Mouse (Mus musculus) midbrain, embryonic 14.5 days (tissue): ENCODE results near the gene Mnx1. TPM values are rescaled to one million over a fixed set of nuclear protein-coding genes. Genes with fewer than 3 reads are reported as not detected.

Experiments
- ATAC-seq: fragments of 200-750 bp; cut with Nextera tagmentation; 2 replicates; pipeline ENCODE4 v1.8.0; 2017; ENCODE audit warnings: moderate number of reproducible peaks, moderate library complexity; ENCODE audit not compliant: low FRiP score, low TSS enrichment
- DNase-seq: peaks from one replicate; pipeline ENCODE4 v3.0.0-alpha.2; 2015
- H3K27ac ChIP-seq: fragments of 300-500 bp; sonication (generic); replicated peaks from 2 replicates; pipeline ENCODE4 v1.5.1; 2014; ENCODE audit warnings: mild to moderate bottlenecking, low read depth, low read length, moderate library complexity
- H3K27me3 ChIP-seq: fragments of 300-500 bp; sonication (generic); 2 replicates; pipeline ENCODE4 v1.6.1; 2014; ENCODE audit warnings: low read length, control low read depth, mixed read lengths; ENCODE audit not compliant: control insufficient read depth, insufficient read depth
- H3K36me3 ChIP-seq: fragments of 300-500 bp; sonication (generic); 2 replicates; pipeline ENCODE4 v1.6.1; 2014; ENCODE audit warnings: low read length, control low read depth; ENCODE audit not compliant: control insufficient read depth, insufficient read depth
- H3K4me1 ChIP-seq: fragments of 300-500 bp; sonication (generic); 2 replicates; pipeline ENCODE4 v1.6.1; 2014; ENCODE audit warnings: mild to moderate bottlenecking, antibody characterized with exemption, low read length, control low read depth; ENCODE audit not compliant: control insufficient read depth, insufficient read depth
- H3K4me2 ChIP-seq: fragments of 300-500 bp; sonication (generic); 2 replicates; pipeline ENCODE4 v1.6.1; 2014; ENCODE audit warnings: mild to moderate bottlenecking, low read length, moderate library complexity
- H3K4me3 ChIP-seq: fragments of 300-500 bp; sonication (generic); replicated peaks from 2 replicates; pipeline ENCODE4 v1.5.1; 2014; ENCODE audit warnings: low read depth, low read length
- H3K9ac ChIP-seq: fragments of 300-500 bp; sonication (generic); replicated peaks from 2 replicates; pipeline ENCODE4 v1.6.1; 2014; ENCODE audit warnings: mild to moderate bottlenecking, low read length, moderate library complexity
- H3K9me3 ChIP-seq: fragments of 300-500 bp; sonication (generic); 2 replicates; pipeline ENCODE4 v1.6.1; 2016; ENCODE audit warnings: low read length, control low read depth, mixed read lengths; ENCODE audit not compliant: control insufficient read depth
- WGBS: fragments of 180-500 bp; shearing (Covaris S2); extraction: QIAGEN DNeasy Blood & Tissue Kit; methylation state at CpG from one replicate; pipeline ENCODE4 v1.1.7; 2014; 5-methylcytosine and 5-hydroxymethylcytosine counted together
- polyA plus RNA-seq: library from polyadenylated mRNA; unstranded; fragments of >200 nt; fragmentation: Nextera tagmentation; extraction: Ambion mirVana; gene quantifications from 2 replicates; pipeline ENCODE4 v1.2.1, GENCODE M21; 2014

Gene Mnx1
- polyA plus RNA-seq, 1 experiment from 2014 or later, result not detected

DNA sequence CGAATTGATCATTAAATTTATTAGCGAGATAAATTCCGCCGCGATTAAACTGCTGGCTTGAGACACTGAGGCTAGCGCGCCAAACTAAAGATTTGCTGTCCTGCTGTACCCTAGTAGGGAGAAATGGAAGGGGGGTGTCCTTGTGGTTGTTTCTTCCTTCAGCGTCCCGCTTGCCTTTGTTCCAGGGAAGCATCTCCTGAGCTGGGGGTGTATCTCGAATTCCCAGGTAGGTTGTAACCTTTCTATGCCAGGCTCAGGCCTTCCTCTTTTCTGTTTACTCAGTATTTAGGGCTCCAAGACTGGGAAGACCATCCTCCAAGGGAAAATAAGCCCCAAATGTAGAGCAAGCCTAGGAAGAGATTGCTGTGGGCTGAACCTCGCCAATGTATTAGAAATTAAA lies 6.9 kb downstream of the Mnx1 start:
- Histone ChIP-seq H3K4me1 (peaks cover 7% of the 10 kb centered on the region; the same call in 1 of the 2 replicates), H3K4me2 (no peak overlapping the region), H3K27ac (no peak overlapping the region), H3K9ac (no peak overlapping the region), H3K36me3 (no peaks in the 10 kb centered on the region), H3K9me3 (no peaks in the 10 kb centered on the region), H3K4me3 (no peak overlapping the region), H3K27me3 (peaks cover 89% of the 10 kb centered on the region)
- ATAC-seq, result no peak
- no peak for DNase-seq
- WGBS, result under 1% methylated on average over 11 of the region's 11 CpGs

DNA sequence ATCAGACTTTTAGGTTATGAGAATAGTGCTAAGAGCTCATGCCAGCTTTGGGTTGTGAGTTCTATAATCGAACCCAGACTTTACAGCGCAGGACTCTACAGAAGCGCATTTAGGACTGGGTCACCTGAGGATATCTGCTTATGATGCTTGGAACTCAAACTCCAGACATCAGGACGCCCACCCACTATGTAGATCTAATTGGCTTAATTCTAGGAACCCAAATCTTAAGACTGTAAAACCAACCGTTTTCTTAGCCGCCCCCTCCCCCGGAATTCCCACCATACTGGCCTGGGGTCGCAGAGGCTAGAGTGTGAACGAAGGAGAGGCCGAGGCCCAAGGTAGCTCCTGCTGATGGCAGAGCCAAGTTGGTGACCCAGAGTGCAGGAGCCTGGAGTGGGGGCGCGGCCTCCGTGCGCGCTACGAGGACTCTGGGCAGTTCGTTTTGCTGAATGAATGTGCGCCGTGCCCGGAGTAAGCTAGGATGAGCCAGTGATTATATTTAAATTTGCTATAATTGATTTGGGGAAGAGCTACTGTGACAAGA lies 7.3 kb downstream of the Mnx1 start:
- 3% methylated on average over 20 of the region's 20 CpGs for WGBS
- H3K4me2 ChIP-seq, result no peak overlapping the region
- DNase-seq, result no peak
- peaks cover 88% of the 10 kb centered on the region for H3K27me3 ChIP-seq
- no peak overlapping the region for H3K27ac ChIP-seq
- ATAC-seq, result no peak
- no peaks in the 10 kb centered on the region for H3K36me3 ChIP-seq
- H3K9ac ChIP-seq, result no peak overlapping the region
- no peak overlapping the region for H3K4me3 ChIP-seq
- H3K9me3 ChIP-seq, result no peaks in the 10 kb centered on the region
- peaks cover 7% of the 10 kb centered on the region; the same call in 1 of the 2 replicates for H3K4me1 ChIP-seq

DNA sequence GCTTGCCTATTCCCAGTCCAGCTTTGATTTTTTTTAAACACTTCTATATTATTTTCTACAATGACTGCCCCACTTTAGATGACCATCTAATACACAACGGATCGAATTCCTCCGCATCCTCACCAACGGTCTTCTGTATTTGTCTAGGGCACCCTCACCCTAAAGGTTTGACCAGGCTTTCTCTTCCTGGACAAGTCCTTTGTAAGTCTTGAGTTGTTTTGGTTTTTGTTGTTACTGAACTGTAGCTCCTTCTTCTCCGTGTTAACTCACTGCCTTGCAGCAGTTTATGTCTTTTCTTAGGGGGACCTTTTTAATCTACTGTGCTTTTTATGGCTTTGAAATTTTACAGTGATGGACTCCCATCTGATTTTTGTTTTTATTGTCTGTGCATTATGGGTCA lies 8.0 kb downstream of the Mnx1 start:
- no peak for ATAC-seq
- peaks cover 85% of the 10 kb centered on the region for H3K27me3 ChIP-seq
- H3K4me1 ChIP-seq, result peaks cover 7% of the 10 kb centered on the region; the same call in 1 of the 2 replicates
- no peak for DNase-seq
- no peak overlapping the region for H3K27ac ChIP-seq
- H3K4me3 ChIP-seq, result no peak overlapping the region
- WGBS, result 7% methylated on average over 5 of the region's 5 CpGs
- H3K9me3 ChIP-seq, result no peaks in the 10 kb centered on the region
- H3K9ac ChIP-seq, result no peak overlapping the region
- no peaks in the 10 kb centered on the region for H3K36me3 ChIP-seq
- no peak overlapping the region for H3K4me2 ChIP-seq

DNA sequence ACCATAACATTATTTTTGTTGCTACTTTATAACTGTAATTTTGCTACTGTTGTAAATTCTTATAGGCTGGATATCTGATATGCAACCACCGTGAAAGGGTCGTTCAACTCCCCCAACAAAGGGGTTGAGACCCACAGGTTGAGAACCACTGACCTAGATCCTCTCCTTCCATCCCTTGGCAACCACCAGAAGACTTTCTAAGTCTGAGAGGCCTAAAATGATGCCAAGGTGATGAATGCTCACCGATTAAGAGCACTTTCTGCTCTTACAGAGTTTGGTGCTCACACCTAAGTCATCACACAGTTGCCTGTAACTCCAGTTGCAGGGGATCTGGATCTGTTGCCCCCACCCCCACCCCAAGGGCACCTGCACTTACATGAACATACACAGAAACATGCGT lies 8.8 kb downstream of the Mnx1 start:
- H3K27ac ChIP-seq, result no peak overlapping the region
- no peaks in the 10 kb centered on the region for H3K9me3 ChIP-seq
- DNase-seq (no peak), ATAC-seq (no peak)
- peaks cover 7% of the 10 kb centered on the region; the same call in 1 of the 2 replicates for H3K4me1 ChIP-seq
- WGBS, result 2% methylated on average over 4 of the region's 4 CpGs
- H3K4me2 ChIP-seq, result no peak overlapping the region
- no peak overlapping the region for H3K4me3 ChIP-seq
- no peaks in the 10 kb centered on the region for H3K36me3 ChIP-seq
- H3K27me3 ChIP-seq, result peaks cover 79% of the 10 kb centered on the region
- no peak overlapping the region for H3K9ac ChIP-seq

DNA sequence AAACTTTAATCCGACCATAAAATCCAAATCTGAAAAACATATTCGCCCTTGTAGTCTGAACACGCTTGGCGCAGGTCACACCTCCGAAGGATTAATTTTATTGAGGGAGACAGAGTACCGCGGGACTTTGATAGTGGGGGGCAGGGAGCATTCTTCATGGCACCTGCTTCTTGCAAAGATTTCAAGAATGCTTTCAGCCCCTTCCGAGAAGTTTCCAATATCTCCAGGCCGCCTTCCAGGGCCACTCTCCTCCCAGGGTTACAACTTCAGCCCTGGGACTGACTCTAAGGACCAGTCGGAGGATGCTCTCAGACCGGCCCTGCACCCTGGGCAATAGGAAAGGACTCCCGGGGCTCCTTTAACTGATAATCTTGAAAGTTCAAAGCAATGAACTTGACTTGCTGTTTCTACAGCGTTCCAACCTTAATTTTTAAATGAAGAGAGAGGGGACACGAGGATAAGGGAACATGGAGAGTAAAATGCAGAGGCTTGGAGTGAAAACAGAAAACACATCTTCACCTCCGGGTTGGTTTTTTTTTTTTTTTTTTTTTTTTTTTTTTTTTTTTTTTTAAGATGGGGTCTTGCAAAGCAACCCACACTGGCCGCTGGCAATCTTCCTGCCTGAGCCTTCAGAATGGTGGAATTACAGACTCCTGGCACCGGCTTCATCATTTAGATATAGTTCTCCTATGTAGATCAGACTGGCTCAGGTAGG lies 9.8 kb downstream of the Mnx1 start:
- no peak for ATAC-seq
- Histone ChIP-seq H3K27me3 (peaks cover 69% of the 10 kb centered on the region), H3K36me3 (no peaks in the 10 kb centered on the region), H3K4me3 (peak overlapping the region; percentile 25; the same call in 1 of the 2 replicates), H3K4me1 (peaks cover 7% of the 10 kb centered on the region; the same call in 1 of the 2 replicates), H3K4me2 (peak overlapping the region; percentile 49), H3K9ac (no peak overlapping the region), H3K9me3 (no peaks in the 10 kb centered on the region), H3K27ac (no peak overlapping the region)
- WGBS, result under 1% methylated on average over 17 of the region's 17 CpGs
- DNase-seq, result no peak

DNA sequence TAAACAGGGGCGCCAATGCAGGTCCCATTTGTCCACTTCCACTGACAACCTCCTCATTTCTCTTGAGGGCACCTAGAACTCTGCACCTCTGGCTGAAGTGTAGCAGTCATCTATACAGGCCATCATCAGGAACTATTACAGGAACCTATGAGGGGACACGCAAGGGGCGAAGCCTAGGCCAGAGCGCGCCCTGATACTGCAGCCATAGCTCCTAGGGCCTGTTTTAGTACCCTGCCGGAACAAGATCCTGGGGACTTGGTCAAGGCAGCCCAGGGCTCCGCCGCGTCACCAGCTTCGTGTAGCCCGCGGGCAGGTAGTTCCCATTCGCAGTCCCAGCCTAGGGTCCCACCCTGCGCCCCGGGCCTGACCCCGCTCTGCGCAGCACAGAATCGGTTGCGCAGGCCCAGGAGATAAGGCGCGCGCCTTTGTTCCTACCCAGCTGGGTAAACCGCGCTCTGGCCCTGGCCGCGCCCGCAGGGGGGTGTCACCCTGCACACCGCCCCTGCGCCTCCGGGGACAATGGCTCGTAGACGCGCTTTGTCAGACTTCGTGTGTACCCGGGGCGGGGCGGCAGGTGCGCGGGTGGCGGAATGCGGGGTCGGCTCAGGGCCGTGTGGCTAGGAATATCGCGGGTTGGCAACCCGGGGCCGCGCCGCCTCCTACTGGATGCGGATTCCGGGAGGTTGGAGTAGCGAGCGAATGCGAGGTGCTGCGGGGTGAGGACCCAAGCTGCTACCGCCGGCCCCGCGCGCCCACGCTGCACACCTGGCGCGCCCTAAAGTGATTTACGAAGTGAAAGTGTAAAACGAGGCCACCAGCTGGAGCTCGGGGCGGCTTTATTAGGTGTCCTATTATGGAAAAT lies 10.6 kb downstream of the Mnx1 start:
- ATAC-seq (0 out of 2 replicates have a peak, but pooled peaks have one; percentile 27), DNase-seq (no peak)
- whole genome bisulfite sequencing, result 2% methylated on average over 67 of the region's 67 CpGs
- Histone ChIP-seq H3K9me3 (no peaks in the 10 kb centered on the region), H3K9ac (no peak overlapping the region), H3K27me3 (peaks cover 65% of the 10 kb centered on the region), H3K4me3 (peak overlapping the region; percentile 25), H3K4me2 (peak overlapping the region; percentile 49), H3K27ac (no peak overlapping the region), H3K4me1 (peaks cover 7% of the 10 kb centered on the region; the same call in 1 of the 2 replicates), H3K36me3 (no peaks in the 10 kb centered on the region)

DNA sequence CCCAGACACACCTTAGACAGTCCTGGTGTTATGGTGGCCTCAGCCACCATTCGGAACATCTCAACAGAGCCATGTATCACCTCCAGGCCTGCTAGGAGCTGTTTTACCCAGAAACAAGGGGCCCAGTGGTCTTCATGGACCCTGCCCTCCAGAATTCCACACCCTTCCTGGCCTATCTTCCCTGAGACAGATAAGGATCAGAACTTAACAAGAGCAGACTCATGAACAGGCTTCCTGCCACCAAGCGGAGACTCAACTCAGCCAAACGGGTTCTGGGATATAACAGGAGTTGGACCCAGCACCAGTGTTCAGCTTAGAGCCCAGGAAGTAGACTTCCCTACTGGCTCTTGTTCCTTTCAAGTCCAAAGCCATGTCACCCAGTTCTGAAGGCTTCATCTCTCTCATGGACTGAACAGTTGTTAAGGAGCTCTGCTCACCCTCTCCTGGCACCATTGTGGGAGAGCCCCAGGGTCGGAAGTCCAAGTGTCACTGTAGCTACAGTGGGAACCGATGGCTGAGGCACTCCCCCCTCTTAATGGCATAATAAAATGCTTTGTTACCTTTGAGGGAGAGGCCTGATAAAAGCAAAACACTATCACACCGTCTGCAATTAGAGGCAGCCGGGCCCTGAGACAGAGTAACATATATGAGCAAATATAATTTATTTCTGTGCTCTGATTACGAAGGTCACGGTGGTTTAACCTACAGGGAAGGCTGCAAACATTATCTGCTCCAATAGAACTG lies 15.2 kb downstream of the Mnx1 start:
- H3K4me1 ChIP-seq, result peaks cover 5% of the 10 kb centered on the region; the same call in 1 of the 2 replicates
- 87% methylated on average over 9 of the region's 9 CpGs for WGBS
- no peak overlapping the region for H3K27ac ChIP-seq
- H3K9me3 ChIP-seq, result no peaks in the 10 kb centered on the region
- DNase-seq (no peak), ATAC-seq (no peak)
- no peak overlapping the region for H3K4me3 ChIP-seq
- no peak overlapping the region for H3K9ac ChIP-seq
- peaks cover 25% of the 10 kb centered on the region for H3K27me3 ChIP-seq
- no peak overlapping the region for H3K4me2 ChIP-seq
- peaks cover 6% of the 10 kb centered on the region; the same call in 1 of the 2 replicates for H3K36me3 ChIP-seq
